Mouse (Mus musculus) spleen, adult 2 months (tissue): Measurements from ENCODE around the gene Dgat2.

Experiments
- CTCF ChIP-seq: fragments of 200-500 bp; IDR thresholded peaks from 2 replicates; pipeline ENCODE4 v1.5.1; 2011; ENCODE audit warnings: mild to moderate bottlenecking, inconsistent platforms; ENCODE audit not compliant: insufficient read depth, insufficient read length, insufficient replicate concordance; ENCODE audit errors: extremely low read depth
- POLR2A ChIP-seq: fragments of 200-500 bp; IDR thresholded peaks from 2 replicates; pipeline ENCODE4 v1.6.1; 2011; ENCODE audit warnings: low read depth, low read length, inconsistent platforms

- TF ChIP-seq POLR2A (no peak), CTCF (no peak)
These were observed 11.4 kb upstream of the Dgat2 start for GRCm38 (mm10) chr7:99193926-99194325.
